10 mouse cellular contexts compared by ENCODE assay signal in the genomic region with DNA sequence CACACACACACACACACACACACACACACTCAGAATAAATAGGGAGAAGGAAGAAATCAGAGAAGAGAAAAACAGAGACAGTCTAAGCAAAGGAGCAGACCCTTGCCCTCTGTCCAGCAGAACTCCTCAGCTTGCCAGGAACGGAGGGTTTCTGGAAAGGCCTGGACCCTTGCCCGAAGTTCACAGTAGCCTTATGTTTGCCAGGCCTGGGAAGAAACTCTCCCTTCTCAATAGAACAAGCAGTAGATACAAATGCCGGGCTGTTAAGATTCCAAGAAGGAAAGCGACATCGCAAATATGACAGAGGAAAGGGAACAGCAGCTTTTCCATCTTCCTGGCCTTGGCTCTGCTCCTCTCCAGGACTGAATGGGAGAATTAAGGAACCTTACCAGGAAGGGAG.
DNase-seq lines count a peak whose midpoint lies in the region; ATAC-seq and TF ChIP-seq lines count a peak whose summit lies in the region.
"Had no signal": no experiment of that assay in that cellular context is flagged by ENCODE, and none has a peak within 500 bp of the region (broad histone marks: within the 10 kb centered on the region; RNA-seq: fewer than 3 reads in every experiment).

No protein-coding gene starts in this region.

- ATAC-seq in hindbrain, embryonic 15.5 days (ENCODE audit: low FRiP score, low read depth) = 0 out of 2 replicates have a peak, but pooled peaks have one; percentile 20
- ATAC-seq in hindbrain, embryonic 11.5 days (ENCODE audit: low FRiP score) = no peak
- no peak for ATAC-seq in limb, embryonic 14.5 days (ENCODE audit: low FRiP score, low read depth)
- no peak for ATAC-seq in megakaryocyte, adult 5-6 weeks (ENCODE audit: poor library complexity, severe bottlenecking)
- ATAC-seq: Patski had no signal

- peak overlapping the region; percentile 68 for H3K27ac ChIP-seq in hindbrain, embryonic 15.5 days (replicated peaks)
- no peak overlapping the region for H3K27ac ChIP-seq in hindbrain, embryonic 11.5 days (ENCODE audit: low read depth, low read length)
- H3K27ac ChIP-seq in limb, embryonic 14.5 days (replicated peaks; ENCODE audit: low read depth, low read length) = 0 out of 2 replicates have a peak overlapping the region, but pooled peaks have one; percentile 33
- H3K27ac ChIP-seq: limb, embryonic 12.5 days had no signal

- H3K27me3 ChIP-seq in hindbrain, embryonic 15.5 days = no peaks in the 10 kb centered on the region
- no peaks in the 10 kb centered on the region for H3K27me3 ChIP-seq in hindbrain, embryonic 11.5 days (ENCODE audit: control insufficient read depth, insufficient read depth, low read length)
- no peaks in the 10 kb centered on the region for H3K27me3 ChIP-seq in limb, embryonic 14.5 days (ENCODE audit: control insufficient read depth, insufficient read depth, low read length)
- H3K27me3 ChIP-seq: limb, embryonic 12.5 days; Patski had no signal

- no peak for DNase-seq in hindbrain, embryonic 11.5 days (ENCODE audit: low spot score)
- peak; percentile 64 to 66 for DNase-seq in cerebellum, postnatal 14 days
- peak; percentile 75 for DNase-seq in kidney, adult 18-20 months
- DNase-seq in limb, embryonic 14.5 days (ENCODE audit: low spot score) = no peak
- no peak for DNase-seq in spleen, adult 18-20 months
- no peak for DNase-seq in spleen, postnatal 36 days (ENCODE audit: low spot score in 2 of 2)

- H3K9ac ChIP-seq in hindbrain, embryonic 15.5 days = no peak overlapping the region
- no peak overlapping the region for H3K9ac ChIP-seq in hindbrain, embryonic 11.5 days (ENCODE audit: low read depth, low read length)
- no peak overlapping the region for H3K9ac ChIP-seq in limb, embryonic 14.5 days (ENCODE audit: low read depth, low read length, severe bottlenecking)
- H3K9ac ChIP-seq: limb, embryonic 12.5 days had no signal

- no peak for TF ChIP-seq POLR2A in limb, embryonic 14.5 days (IDR thresholded peaks at IDR 0.05; ENCODE audit: borderline replicate concordance, extremely low read depth, insufficient read depth, insufficient read length)

- H3K4me3 ChIP-seq in hindbrain, embryonic 15.5 days = no peak overlapping the region
- H3K4me3 ChIP-seq in hindbrain, embryonic 11.5 days (ENCODE audit: low read depth, low read length) = no peak overlapping the region
- H3K4me3 ChIP-seq in limb, embryonic 14.5 days (replicated peaks; ENCODE audit: low read length) = no peak overlapping the region
- H3K4me3 ChIP-seq: limb, embryonic 12.5 days had no signal

- no peak overlapping the region for H3K4me2 ChIP-seq in hindbrain, embryonic 15.5 days
- H3K4me2 ChIP-seq in hindbrain, embryonic 11.5 days (replicated peaks; ENCODE audit: low read depth, low read length) = no peak overlapping the region
- H3K4me2 ChIP-seq in limb, embryonic 14.5 days (replicated peaks; ENCODE audit: low read depth, low read length, severe bottlenecking) = no peak overlapping the region
- H3K4me2 ChIP-seq: limb, embryonic 12.5 days had no signal

- no peaks in the 10 kb centered on the region for H3K9me3 ChIP-seq in hindbrain, embryonic 15.5 days
- H3K9me3 ChIP-seq in hindbrain, embryonic 11.5 days (ENCODE audit: control insufficient read depth, low read length) = no peaks in the 10 kb centered on the region
- no peaks in the 10 kb centered on the region for H3K9me3 ChIP-seq in limb, embryonic 14.5 days (ENCODE audit: control insufficient read depth, low read length)
- H3K9me3 ChIP-seq: limb, embryonic 12.5 days had no signal

- H3K36me3 ChIP-seq in hindbrain, embryonic 15.5 days = no peaks in the 10 kb centered on the region
- no peaks in the 10 kb centered on the region for H3K36me3 ChIP-seq in hindbrain, embryonic 11.5 days (ENCODE audit: control insufficient read depth, insufficient read depth, low read length)
- H3K36me3 ChIP-seq in limb, embryonic 14.5 days (ENCODE audit: control insufficient read depth, insufficient read depth, low read length) = no peaks in the 10 kb centered on the region
- H3K36me3 ChIP-seq: limb, embryonic 12.5 days had no signal

- peaks cover 21% of the 10 kb centered on the region for H3K4me1 ChIP-seq in hindbrain, embryonic 15.5 days (replicated peaks)
- H3K4me1 ChIP-seq in hindbrain, embryonic 11.5 days (replicated peaks; ENCODE audit: control insufficient read depth, insufficient read depth, low read length) = peaks cover 5% of the 10 kb centered on the region; the same call in 1 of the 2 replicates
- H3K4me1 ChIP-seq in limb, embryonic 14.5 days (ENCODE audit: control insufficient read depth, insufficient read depth, low read length) = peaks cover 41% of the 10 kb centered on the region

- WGBS in hindbrain, embryonic 15.5 days = 63% methylated on average over 5 of the region's 5 CpGs
- 92% methylated on average over 5 of the region's 5 CpGs for WGBS in hindbrain, embryonic 11.5 days
- WGBS in limb, embryonic 14.5 days = 78% methylated on average over 5 of the region's 5 CpGs

Comparison
In these comparisons a context has a peak if more than half of its experiments do, and no peak if none do; other contexts are left out.
1. DNase-seq: peak in cerebellum, postnatal 14 days (2 of 2) and kidney, adult 18-20 months (single experiment); none in hindbrain, embryonic 11.5 days (single experiment), limb, embryonic 14.5 days (single experiment), spleen, adult 18-20 months (0 of 2) and spleen, postnatal 36 days (0 of 2).